Mouse (Mus musculus): Measurements from ENCODE around the gene Zbtb39. TPM values are rescaled to one million over a fixed set of nuclear protein-coding genes. Genes with fewer than 3 reads are reported as not detected.

Gene Zbtb39
- polyA plus RNA-seq, 1 experiment: 2.7 TPM

- H3K27ac ChIP-seq (replicated peaks; ENCODE audit: low read depth, low read length): no peak overlapping the region
- H3K4me3 ChIP-seq (ENCODE audit: insufficient read depth, low read depth, low read length): no peak overlapping the region
- no peaks in the 10 kb centered on the region for H3K4me1 ChIP-seq (ENCODE audit: control insufficient read depth, insufficient read depth, insufficient read length, low read length)
These were observed 14.2 kb upstream of the Zbtb39 start for GRCm38 (mm10) chr10:127725136-127725535.

GRCm38 (mm10) chr10:127728437-127728836 lies 10.9 kb upstream of the Zbtb39 start:
- Histone ChIP-seq H3K4me1 (ENCODE audit: control insufficient read depth, insufficient read depth, insufficient read length, low read length) (no peaks in the 10 kb centered on the region), H3K4me3 (ENCODE audit: insufficient read depth, low read depth, low read length) (no peak overlapping the region), H3K27ac (replicated peaks; ENCODE audit: low read depth, low read length) (no peak overlapping the region)

- no peak overlapping the region for H3K27ac ChIP-seq (replicated peaks; ENCODE audit: low read depth, low read length)
These were observed 8.9 kb upstream of the Zbtb39 start for GRCm38 (mm10) chr10:127730285-127730932.

GRCm38 (mm10) chr10:127730933-127731310 lies 8.4 kb upstream of the Zbtb39 start:
- no peak overlapping the region for H3K27ac ChIP-seq (replicated peaks; ENCODE audit: low read depth, low read length)
- H3K4me1 ChIP-seq (ENCODE audit: control insufficient read depth, insufficient read depth, insufficient read length, low read length): no peaks in the 10 kb centered on the region

More at GRCm38 (mm10) chr10:127730285-127730932, 8.9 kb upstream of the Zbtb39 start:
- Histone ChIP-seq H3K4me1 (ENCODE audit: control insufficient read depth, insufficient read depth, insufficient read length, low read length) (no peaks in the 10 kb centered on the region), H3K4me3 (ENCODE audit: insufficient read depth, low read depth, low read length) (no peak overlapping the region)

GRCm38 (mm10) chr10:127731397-127731796 lies 7.9 kb upstream of the Zbtb39 start:
- H3K4me1 ChIP-seq (ENCODE audit: control insufficient read depth, insufficient read depth, insufficient read length, low read length): no peaks in the 10 kb centered on the region
- H3K4me3 ChIP-seq (ENCODE audit: insufficient read depth, low read depth, low read length): no peak overlapping the region
- no peak overlapping the region for H3K27ac ChIP-seq (replicated peaks; ENCODE audit: low read depth, low read length)

More at GRCm38 (mm10) chr10:127730933-127731310, 8.4 kb upstream of the Zbtb39 start:
- H3K4me3 ChIP-seq (ENCODE audit: insufficient read depth, low read depth, low read length): no peak overlapping the region

DNA sequence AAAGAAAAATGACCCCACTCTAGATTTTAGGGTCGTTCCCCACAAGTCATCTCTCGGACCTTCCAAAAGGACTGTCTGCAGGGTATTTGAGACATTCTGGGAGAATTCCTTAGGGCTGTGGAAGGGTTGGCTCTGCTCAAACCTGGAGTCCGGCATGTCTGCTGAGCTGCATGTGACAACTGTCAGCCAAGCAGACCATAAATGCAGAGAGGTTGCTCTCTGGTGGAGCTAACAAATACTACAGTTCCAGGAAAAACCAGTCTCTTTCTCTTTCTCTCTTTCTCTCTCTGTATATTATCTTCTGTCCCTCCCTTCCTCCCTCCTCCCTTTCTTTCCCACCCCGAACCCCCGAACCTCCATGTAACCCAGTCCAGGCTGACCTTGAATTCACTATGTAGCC lies 4.9 kb upstream of the Zbtb39 start:
- Histone ChIP-seq H3K27ac (replicated peaks; ENCODE audit: low read depth, low read length) (no peak overlapping the region), H3K4me1 (ENCODE audit: control insufficient read depth, insufficient read depth, insufficient read length, low read length) (no peaks in the 10 kb centered on the region), H3K4me3 (ENCODE audit: insufficient read depth, low read depth, low read length) (no peak overlapping the region)

DNA sequence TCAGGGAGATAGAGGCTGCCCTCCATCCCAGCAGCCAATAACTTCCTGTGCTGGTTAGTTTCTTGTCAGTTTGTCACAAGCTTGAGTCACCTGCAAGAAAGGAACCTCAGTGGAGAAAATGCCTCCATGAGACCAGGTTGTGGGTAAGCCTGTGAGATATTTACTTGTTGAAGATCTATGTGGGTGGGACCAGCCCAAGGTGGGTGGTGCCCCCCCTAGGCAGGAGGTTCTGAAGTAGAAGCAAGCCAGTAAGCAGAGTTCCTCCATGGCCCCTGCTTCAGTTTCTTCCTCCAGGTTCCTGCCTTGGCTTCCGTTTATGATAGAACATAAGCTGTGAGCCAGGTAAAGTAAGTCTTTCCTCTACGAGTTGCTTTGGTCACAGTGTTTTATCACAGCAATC lies 3.1 kb upstream of the Zbtb39 start:
- H3K27ac ChIP-seq (replicated peaks; ENCODE audit: low read depth, low read length): no peak overlapping the region
- no peak overlapping the region for H3K4me3 ChIP-seq (ENCODE audit: insufficient read depth, low read depth, low read length)
- peaks cover 2% of the 10 kb centered on the region; the same call in 1 of the 2 replicates for H3K4me1 ChIP-seq (ENCODE audit: control insufficient read depth, insufficient read depth, insufficient read length, low read length)

- H3K4me3 ChIP-seq (ENCODE audit: insufficient read depth, low read depth, low read length): no peak overlapping the region
- H3K27ac ChIP-seq (replicated peaks; ENCODE audit: low read depth, low read length): 0 out of 2 replicates have a peak overlapping the region, but pooled peaks have one; percentile 37
- H3K4me1 ChIP-seq (ENCODE audit: control insufficient read depth, insufficient read depth, insufficient read length, low read length): peaks cover 2% of the 10 kb centered on the region; the same call in 1 of the 2 replicates
These were observed 2.4 kb upstream of the Zbtb39 start for GRCm38 (mm10) chr10:127736916-127737315.

GRCm38 (mm10) chr10:127737552-127737951 lies 1.8 kb upstream of the Zbtb39 start:
- Histone ChIP-seq H3K27ac (replicated peaks; ENCODE audit: low read depth, low read length) (peak overlapping the region; percentile 37; the same call in 1 of the 2 replicates), H3K4me3 (ENCODE audit: insufficient read depth, low read depth, low read length) (no peak overlapping the region), H3K4me1 (ENCODE audit: control insufficient read depth, insufficient read depth, insufficient read length, low read length) (peaks cover 2% of the 10 kb centered on the region; the same call in 1 of the 2 replicates)

GRCm38 (mm10) chr10:127738151-127738882 lies 1.0 kb upstream of the Zbtb39 start:
- no peak overlapping the region for H3K4me3 ChIP-seq (ENCODE audit: insufficient read depth, low read depth, low read length)
- peaks cover 2% of the 10 kb centered on the region; the same call in 1 of the 2 replicates for H3K4me1 ChIP-seq (ENCODE audit: control insufficient read depth, insufficient read depth, insufficient read length, low read length)
- no peak overlapping the region for H3K27ac ChIP-seq (replicated peaks; ENCODE audit: low read depth, low read length)

DNA sequence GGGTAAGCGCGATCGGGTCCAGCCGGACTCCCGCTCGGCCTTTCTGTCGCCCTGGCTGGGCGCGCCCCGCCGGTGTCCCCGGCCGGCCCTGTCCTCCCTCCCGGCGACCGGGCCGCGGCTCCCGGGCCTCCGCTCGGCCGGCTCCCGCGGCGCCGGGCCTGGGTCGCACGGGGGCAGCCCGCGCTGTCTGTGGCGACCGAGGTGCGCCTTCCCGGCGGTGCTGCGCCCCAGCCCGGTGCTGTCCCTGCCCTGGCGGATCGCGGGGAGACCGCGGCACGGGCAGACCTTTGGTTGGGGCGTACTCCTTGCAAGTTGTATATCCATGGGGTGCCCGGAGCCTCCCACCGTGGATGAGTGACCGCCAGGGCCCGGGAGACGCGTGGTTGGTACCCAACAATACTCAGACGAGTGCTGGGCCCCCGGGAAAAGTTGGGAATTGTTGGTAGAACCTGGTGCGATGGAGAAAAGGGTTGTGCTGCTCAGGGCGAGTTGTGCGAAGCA lies 373 bp downstream of the Zbtb39 start:
- Histone ChIP-seq H3K4me1 (ENCODE audit: control insufficient read depth, insufficient read depth, insufficient read length, low read length) (peaks cover 2% of the 10 kb centered on the region; the same call in 1 of the 2 replicates), H3K4me3 (ENCODE audit: insufficient read depth, low read depth, low read length) (peak overlapping the region; percentile 92), H3K27ac (replicated peaks; ENCODE audit: low read depth, low read length) (peak overlapping the region; percentile 24)

DNA sequence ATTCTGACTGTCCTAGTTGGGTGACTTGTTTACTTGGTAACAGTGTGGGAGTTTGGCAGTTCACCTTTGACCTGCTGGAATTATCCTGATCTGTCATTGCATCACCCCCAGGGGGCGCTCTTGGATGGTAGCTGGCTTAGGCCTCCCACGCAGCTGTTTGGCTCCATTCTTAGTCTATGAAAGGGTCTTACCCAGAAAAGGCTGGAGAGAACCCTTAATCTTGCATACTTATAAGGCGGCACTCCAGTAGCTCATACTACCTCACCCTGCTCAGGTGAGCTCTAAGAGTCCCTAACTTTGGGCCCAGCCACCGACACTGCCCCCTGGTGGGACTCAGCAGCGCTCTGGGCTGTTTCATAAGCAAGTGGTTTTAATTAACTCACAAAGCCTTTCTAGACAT lies 5.3 kb downstream of the Zbtb39 start:
- Histone ChIP-seq H3K4me3 (ENCODE audit: insufficient read depth, low read depth, low read length) (no peak overlapping the region), H3K4me1 (ENCODE audit: control insufficient read depth, insufficient read depth, insufficient read length, low read length) (peaks cover 15% of the 10 kb centered on the region), H3K27ac (replicated peaks; ENCODE audit: low read depth, low read length) (0 out of 2 replicates have a peak overlapping the region, but pooled peaks have one; percentile 5)

DNA sequence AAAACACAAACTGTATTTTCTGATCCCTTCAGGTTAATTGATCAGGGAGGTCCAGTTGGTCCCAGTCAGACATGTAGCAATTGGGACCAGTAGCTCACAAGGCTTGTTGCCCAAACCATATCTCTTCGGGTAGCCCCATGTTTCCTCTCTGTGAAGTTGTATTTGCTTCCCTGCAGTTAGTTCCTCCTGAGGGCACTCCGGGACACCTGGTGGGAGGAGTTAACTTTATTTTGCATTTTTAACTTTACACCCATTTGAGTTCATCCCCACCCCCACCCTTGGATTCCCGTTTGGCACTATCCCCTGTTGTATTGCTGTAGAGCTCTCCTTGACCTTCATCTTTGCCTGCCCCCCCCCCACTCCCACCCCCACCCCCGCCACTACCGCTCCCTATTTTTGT lies 6.5 kb downstream of the Zbtb39 start:
- Histone ChIP-seq H3K4me1 (ENCODE audit: control insufficient read depth, insufficient read depth, insufficient read length, low read length) (peaks cover 18% of the 10 kb centered on the region), H3K4me3 (ENCODE audit: insufficient read depth, low read depth, low read length) (no peak overlapping the region), H3K27ac (replicated peaks; ENCODE audit: low read depth, low read length) (no peak overlapping the region)

GRCm38 (mm10) chr10:127747254-127747653 lies 7.9 kb downstream of the Zbtb39 start:
- H3K4me3 ChIP-seq (ENCODE audit: insufficient read depth, low read depth, low read length): no peak overlapping the region
- H3K27ac ChIP-seq (replicated peaks; ENCODE audit: low read depth, low read length): no peak overlapping the region
- peaks cover 18% of the 10 kb centered on the region for H3K4me1 ChIP-seq (ENCODE audit: control insufficient read depth, insufficient read depth, insufficient read length, low read length)

GRCm38 (mm10) chr10:127748847-127749612 lies 9.7 kb downstream of the Zbtb39 start:
- Histone ChIP-seq H3K27ac (replicated peaks; ENCODE audit: low read depth, low read length) (peak overlapping the region; percentile 85), H3K4me1 (ENCODE audit: control insufficient read depth, insufficient read depth, insufficient read length, low read length) (peaks cover 24% of the 10 kb centered on the region), H3K4me3 (ENCODE audit: insufficient read depth, low read depth, low read length) (peak overlapping the region; percentile 62)
